Mouse (Mus musculus) CH12.LX (cell line): ENCODE measurements around the gene Actr1b. TPM values are rescaled to one million over a fixed set of nuclear protein-coding genes. Genes with fewer than 3 reads are reported as not detected.

Source experiments
- DNase-seq: peaks from one replicate; pipeline ENCODE4 v3.0.0-alpha.2; 2013; ENCODE audit errors: extremely low read depth
- H3K27ac ChIP-seq: 2 replicates; pipeline ENCODE4 v1.5.1; 2012; ENCODE audit warnings: low read depth, mild to moderate bottlenecking, control low read depth, moderate library complexity; ENCODE audit not compliant: insufficient read depth
- H3K27me3 ChIP-seq: replicated peaks from 2 replicates; pipeline ENCODE3; 2012; ENCODE audit warnings: inconsistent platforms
- H3K36me3 ChIP-seq, 2 experiments: replicated peaks in 1 of 2; 2 replicates each; pipeline versions ENCODE3 to v1.6.1; 2012; ENCODE audit warnings: inconsistent platforms in 1 of 2, low read length in 1 of 2, mild to moderate bottlenecking in 1 of 2, mixed read lengths in 1 of 2, moderate library complexity in 1 of 2; ENCODE audit not compliant: control insufficient read depth in 1 of 2, insufficient read depth in 1 of 2
- H3K4me1 ChIP-seq, 2 experiments: 2 replicates each; pipeline ENCODE4 v1.6.1; 2012; ENCODE audit warnings: inconsistent platforms in 1 of 2, moderate library complexity in 1 of 2; ENCODE audit not compliant: insufficient read depth in 2 of 2, control insufficient read depth in 1 of 2
- H3K4me2 ChIP-seq: 2 replicates; pipeline ENCODE4 v1.6.1; 2012; ENCODE audit warnings: low read depth, mild to moderate bottlenecking, control low read depth; ENCODE audit not compliant: poor library complexity, insufficient read depth, severe bottlenecking
- H3K4me3 ChIP-seq, 3 experiments: fragments of 150-350 bp in 1 of 3; sonication (generic) in 1 of 3; replicated peaks in 1 of 3; 2 replicates each; pipeline versions ENCODE3 to v1.5.1; 2011 to 2012; ENCODE audit warnings: low read depth in 2 of 3, low read length in 2 of 3, mild to moderate bottlenecking in 2 of 3, moderate library complexity in 2 of 3, control low read depth in 1 of 3, improper control_type of control experiment in 1 of 3, inconsistent platforms in 1 of 3, mixed read lengths in 1 of 3; ENCODE audit not compliant: poor library complexity in 1 of 3
- H3K79me2 ChIP-seq: replicated peaks from 2 replicates; pipeline ENCODE4 v1.6.1; 2012; ENCODE audit warnings: mild to moderate bottlenecking, moderate library complexity; ENCODE audit not compliant: control insufficient read depth, poor library complexity, insufficient read depth, severe bottlenecking; ENCODE audit errors: extremely low read depth
- H3K9ac ChIP-seq: 2 replicates; pipeline ENCODE4 v1.6.1; 2012; ENCODE audit warnings: low read depth, mild to moderate bottlenecking, control low read depth, moderate library complexity; ENCODE audit not compliant: insufficient read depth
- H3K9me3 ChIP-seq: replicated peaks from 2 replicates; pipeline ENCODE3; 2012; ENCODE audit warnings: low read length, inconsistent platforms, mixed read lengths
- CHD2 ChIP-seq: IDR thresholded peaks from 2 replicates; pipeline ENCODE4 v1.6.1; 2011; ENCODE audit warnings: low read length, improper control_type of control experiment
- CTCF ChIP-seq, 2 experiments: IDR thresholded peaks in 1 of 2; conservative IDR thresholded peaks in 1 of 2; 2 replicates each; pipeline ENCODE4 v1.5.1; 2011 to 2012; ENCODE audit warnings: low read depth in 2 of 2, low read length in 2 of 2, improper control_type of control experiment in 1 of 2, inconsistent platforms in 1 of 2, mild to moderate bottlenecking in 1 of 2, moderate library complexity in 1 of 2
- EP300 ChIP-seq: IDR thresholded peaks from 2 replicates; pipeline ENCODE4 v1.6.1; 2011; ENCODE audit warnings: low read length, improper control_type of control experiment
- HCFC1 ChIP-seq: IDR thresholded peaks from 2 replicates; pipeline ENCODE4 v1.6.1; 2012; ENCODE audit warnings: low read depth, mild to moderate bottlenecking, inconsistent platforms, low read length, improper control_type of control experiment
- IRF4 ChIP-seq: IDR thresholded peaks from 2 replicates; pipeline ENCODE4 v1.6.1; 2014; ENCODE audit warnings: low read depth, mild to moderate bottlenecking, inconsistent platforms, low read length, improper control_type of control experiment
- KAT2A ChIP-seq: IDR thresholded peaks from 2 replicates; pipeline ENCODE4 v1.6.1; 2012; ENCODE audit warnings: low read length, improper control_type of control experiment, inconsistent platforms; ENCODE audit not compliant: insufficient replicate concordance
- MAZ ChIP-seq: IDR thresholded peaks from 2 replicates; pipeline ENCODE4 v1.6.1; 2012; ENCODE audit warnings: low read depth, mild to moderate bottlenecking, inconsistent platforms, low read length, improper control_type of control experiment, moderate library complexity
- MYC ChIP-seq: IDR thresholded peaks from 2 replicates; pipeline ENCODE4 v1.6.1; 2011; ENCODE audit warnings: low read depth, mild to moderate bottlenecking, improper control_type of control experiment, low read length
- NELFE ChIP-seq: IDR thresholded peaks from 2 replicates; pipeline ENCODE4 v1.6.1; 2011; ENCODE audit warnings: low read depth, low read length, improper control_type of control experiment
- NRF1 ChIP-seq: IDR thresholded peaks from 2 replicates; pipeline ENCODE4 v1.6.1; 2014; ENCODE audit warnings: low read depth, mild to moderate bottlenecking, inconsistent platforms, low read length, improper control_type of control experiment, moderate library complexity
- POLR2A ChIP-seq: IDR thresholded peaks from 2 replicates; pipeline ENCODE4 v1.6.1; 2011; ENCODE audit warnings: low read depth, mild to moderate bottlenecking, improper control_type of control experiment, low read length
- POLR2AphosphoS2 ChIP-seq: IDR thresholded peaks from 2 replicates; pipeline ENCODE4 v1.6.1; 2011; ENCODE audit warnings: low read depth, low read length, improper control_type of control experiment
- RAD21 ChIP-seq: IDR thresholded peaks from 2 replicates; pipeline ENCODE4 v1.6.1; 2011; ENCODE audit warnings: low read depth, mild to moderate bottlenecking, low read length, improper control_type of control experiment, moderate library complexity
- RCOR1 ChIP-seq: conservative IDR thresholded peaks from 2 replicates; pipeline ENCODE4 v1.6.1; 2012; ENCODE audit warnings: low read depth, mild to moderate bottlenecking, inconsistent platforms, low read length, improper control_type of control experiment
- SMC3 ChIP-seq: IDR thresholded peaks from 2 replicates; pipeline ENCODE4 v1.6.1; 2011; ENCODE audit warnings: low read depth, low read length, improper control_type of control experiment
- TCF12 ChIP-seq: IDR thresholded peaks from 2 replicates; pipeline ENCODE4 v1.6.1; 2014; ENCODE audit warnings: low read depth, mild to moderate bottlenecking, inconsistent platforms, low read length, improper control_type of control experiment
- USF1 ChIP-seq: IDR thresholded peaks from 2 replicates; pipeline ENCODE4 v1.6.1; 2014; ENCODE audit warnings: low read depth, mild to moderate bottlenecking, inconsistent platforms, low read length, improper control_type of control experiment
- ZC3H11A ChIP-seq: IDR thresholded peaks from 2 replicates; pipeline ENCODE4 v1.6.1; 2012; ENCODE audit warnings: low read depth, mild to moderate bottlenecking, inconsistent platforms, low read length, improper control_type of control experiment
- ZMIZ1 ChIP-seq: IDR thresholded peaks from 2 replicates; pipeline ENCODE4 v1.6.1; 2012; ENCODE audit warnings: low read depth, mild to moderate bottlenecking, inconsistent platforms, low read length, improper control_type of control experiment
- dilution Hi-C: fragments of 300-500 bp; cut with MboI; formaldehyde crosslinking; loops from 2 replicates; pipeline ENCODE4 v1.14.3; 2020; ENCODE audit warnings: low sequenced_read_pairs; ENCODE audit not compliant: extremely low pct_unique_long_range_greater_than_20kb, extremely low pct_ligation_motif_present
- in situ Hi-C: fragments of 300-500 bp; cut with MboI; formaldehyde crosslinking; loops from 3 replicates; pipeline ENCODE4 v1.14.3; 2019; ENCODE audit warnings: low sequenced_read_pairs, low pct_ligation_motif_present, low pct_unique_long_range_greater_than_20kb, mixed read lengths
- polyA plus RNA-seq: library from polyadenylated mRNA; unstranded; fragments of >175 nt; gene quantifications from 2 replicates; pipeline ENCODE4 v1.2.1, GENCODE M21; 2012; ENCODE audit warnings: low read depth; ENCODE audit not compliant: insufficient read length
- total RNA-seq, 2 experiments: library from RNA; depleted of rRNA; stranded (reverse); fragments of 300-350 nt in 1 of 2; fragments of >200 nt in 1 of 2; gene quantifications; 2 replicates each; pipeline ENCODE4 v1.2.3; 2012 to 2014

Actr1b gene
- total and polyA plus RNA-seq, 3 experiments = 61.0 to 71.2 (median 66.2) TPM

DNA sequence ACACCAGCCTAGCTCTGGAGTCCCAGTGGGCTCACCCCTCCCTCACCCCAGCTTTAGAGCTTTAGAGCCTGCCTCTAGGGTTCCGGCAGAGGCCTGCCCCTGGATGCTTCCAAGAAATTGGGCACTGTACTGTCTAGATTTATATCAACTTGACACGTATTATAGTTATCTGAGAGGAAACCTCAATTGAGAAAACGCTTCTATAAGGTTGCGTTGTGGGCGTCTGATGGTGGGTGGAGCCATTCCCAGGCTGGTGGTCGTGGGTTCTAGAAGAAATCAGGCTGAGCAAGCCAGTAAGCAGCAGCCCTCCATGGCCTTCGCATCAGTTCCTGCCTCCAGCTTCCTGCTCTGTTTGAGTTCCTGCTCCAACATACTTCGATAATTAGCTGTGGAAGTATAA lies 46.8 kb upstream of the Actr1b start:
- dilution Hi-C loops = no loop called here
- H3K4me3 ChIP-seq = no peak overlapping the region
- no peak overlapping the region for H3K27ac ChIP-seq
- in situ Hi-C loops = no loop called here
- no peaks in the 10 kb centered on the region for H3K27me3 ChIP-seq
- no peak overlapping the region for H3K9ac ChIP-seq
- DNase-seq = no peak
- no peaks in the 10 kb centered on the region for H3K9me3 ChIP-seq
- no peaks in the 10 kb centered on the region for H3K36me3 ChIP-seq
- no peaks in the 10 kb centered on the region for H3K79me2 ChIP-seq
- peaks cover 1 to 5% of the 10 kb centered on the region in 2 experiments; a peak in 2 of 4 replicates for H3K4me1 ChIP-seq
- TF ChIP-seq POLR2A = no peak
- TF ChIP-seq, all 38 proteins: peak for 0
- no peak overlapping the region for H3K4me2 ChIP-seq

GRCm38 (mm10) chr1:36760401-36760800 lies 46.2 kb upstream of the Actr1b start:
- Histone ChIP-seq H3K4me3 (no peak overlapping the region), H3K36me3 (no peaks in the 10 kb centered on the region), H3K27ac (no peak overlapping the region), H3K4me2 (no peak overlapping the region), H3K79me2 (no peaks in the 10 kb centered on the region), H3K9ac (no peak overlapping the region), H3K4me1 (no peaks in the 10 kb centered on the region), H3K9me3 (no peaks in the 10 kb centered on the region), H3K27me3 (no peaks in the 10 kb centered on the region)
- dilution Hi-C loops (no loop called here), in situ Hi-C loops (no loop called here)
- no peak for DNase-seq
- TF ChIP-seq MAZ (no peak), SMC3 (no peak), POLR2AphosphoS2 (no peak), NELFE (no peak), HCFC1 (no peak), KAT2A (no peak), NRF1 (no peak), USF1 (no peak), EP300 (no peak), MYC (no peak), TCF12 (no peak), RCOR1 (no peak), ZMIZ1 (no peak), RAD21 (no peak)

- TF ChIP-seq ZC3H11A = no peak
- TF ChIP-seq CTCF (conservative IDR thresholded peaks at IDR 0.05 in 1 of 2, IDR thresholded peaks at IDR 0.05 in 1 of 2; ENCODE audit: low read depth in 2 of 2, low read length in 2 of 2) = no peak
- no peak for TF ChIP-seq IRF4
- TF ChIP-seq POLR2A = no peak
- no peak for TF ChIP-seq CHD2
- no peak for TF ChIP-seq ZMIZ1
- no peak for TF ChIP-seq MAZ
- Histone ChIP-seq H3K4me3 (no peak overlapping the region), H3K36me3 (no peaks in the 10 kb centered on the region), H3K9me3 (no peaks in the 10 kb centered on the region), H3K27me3 (no peaks in the 10 kb centered on the region), H3K79me2 (no peaks in the 10 kb centered on the region), H3K4me2 (no peak overlapping the region), H3K9ac (no peak overlapping the region), H3K27ac (no peak overlapping the region), H3K4me1 (no peaks in the 10 kb centered on the region)
- dilution Hi-C loops = no loop called here
- DNase-seq = no peak
- in situ Hi-C loops = no loop called here
Measured at GRCm38 (mm10) chr1:36759076-36759475, 44.9 kb upstream of the Actr1b start.
